Mouse (Mus musculus) spleen, postnatal 4 days (tissue): ENCODE data around the gene Ndufaf2.

Source experiments
- DNase-seq, 2 experiments: peaks; one replicate each; pipeline ENCODE4 v3.0.0; 2022; ENCODE audit warnings: low spot score in 2 of 2

The Ndufaf2 gene

DNA sequence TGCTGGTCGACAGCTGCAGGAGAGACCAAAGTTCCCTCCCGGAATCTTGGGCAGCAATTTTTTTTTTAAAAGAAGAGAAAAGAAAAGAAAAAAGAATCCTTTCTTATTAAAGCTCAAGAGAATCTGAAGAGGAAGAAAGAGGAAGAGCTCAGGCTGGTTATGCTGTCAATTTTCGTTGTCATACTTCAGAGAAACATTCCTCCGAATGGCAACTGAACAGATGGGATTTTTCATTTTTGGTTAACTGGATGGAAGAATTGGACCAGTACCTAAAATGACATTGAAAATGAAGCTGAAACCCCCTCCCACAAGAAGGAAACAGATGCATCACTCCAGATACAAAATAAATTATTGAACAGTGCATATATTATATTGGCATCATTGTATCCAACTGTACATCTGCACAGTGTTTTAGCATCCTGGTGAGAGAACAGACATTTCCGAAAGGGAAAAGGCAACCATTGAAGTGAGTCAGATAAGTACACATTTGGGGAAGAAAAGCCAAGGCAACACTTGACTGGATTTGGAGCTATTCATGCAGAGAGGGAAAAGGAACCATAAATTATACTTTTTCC is 19.9 kb downstream of the Ndufaf2 start:
- DNase-seq: no peak

DNA sequence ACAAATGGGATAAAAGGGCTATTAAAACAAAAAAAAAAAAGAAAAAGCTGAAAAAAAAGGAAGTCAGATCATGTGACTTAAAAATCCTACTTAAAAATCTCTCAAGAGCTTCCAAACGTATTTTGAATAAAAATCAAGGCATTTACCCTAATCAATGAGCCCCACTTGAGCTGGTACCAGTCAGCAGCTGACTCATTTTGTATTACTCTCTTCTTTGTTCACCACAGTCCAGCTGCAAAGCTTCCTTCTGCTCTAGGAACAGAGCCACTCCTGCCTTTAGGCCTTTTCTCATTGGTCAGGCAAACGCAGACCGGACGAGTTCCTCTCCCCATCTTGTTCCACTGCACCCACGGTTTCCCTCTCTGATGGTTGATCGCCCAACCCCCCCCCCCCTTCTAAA is 22.8 kb downstream of the Ndufaf2 start:
- DNase-seq: no peak

DNA sequence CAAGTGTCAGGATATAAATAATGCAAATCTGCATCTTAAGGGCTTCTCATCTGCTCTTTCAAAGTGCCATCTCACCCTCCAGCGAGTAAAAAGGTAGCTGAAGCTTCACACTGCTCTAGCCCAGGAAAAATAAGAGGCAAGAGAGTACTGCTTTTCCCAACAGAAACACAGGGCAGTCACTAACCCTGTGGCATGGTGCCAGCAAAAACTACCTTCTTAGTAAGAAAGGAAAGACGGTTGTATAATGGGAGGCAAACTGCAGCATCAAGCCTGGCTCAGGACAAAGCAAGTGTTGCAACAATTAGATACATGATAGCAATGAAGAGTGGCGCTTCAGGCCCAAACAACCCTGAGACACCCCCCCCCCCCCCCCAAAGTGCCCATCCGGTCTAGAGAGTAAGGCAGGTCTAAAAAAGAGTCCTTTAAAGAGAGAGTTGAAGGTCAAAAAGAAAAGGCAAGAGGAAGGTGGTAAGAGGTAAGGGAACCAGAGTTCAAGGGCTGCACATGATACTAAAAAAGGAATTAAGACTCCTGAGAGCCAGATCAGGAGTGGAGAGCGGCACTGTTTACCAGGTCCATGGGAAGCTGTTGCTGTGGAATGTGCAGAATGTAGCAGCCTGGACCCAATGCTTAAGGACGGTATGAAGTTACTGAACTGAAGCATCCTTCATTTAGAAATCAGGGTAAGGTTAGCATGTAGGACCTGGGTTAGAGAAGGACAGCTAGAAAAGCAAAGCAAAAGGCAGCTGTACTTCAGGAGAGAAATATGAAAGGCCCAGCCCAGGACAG is 26.2 kb downstream of the Ndufaf2 start:
- peak in 1 of 2 experiments; percentile 24 for DNase-seq

DNA sequence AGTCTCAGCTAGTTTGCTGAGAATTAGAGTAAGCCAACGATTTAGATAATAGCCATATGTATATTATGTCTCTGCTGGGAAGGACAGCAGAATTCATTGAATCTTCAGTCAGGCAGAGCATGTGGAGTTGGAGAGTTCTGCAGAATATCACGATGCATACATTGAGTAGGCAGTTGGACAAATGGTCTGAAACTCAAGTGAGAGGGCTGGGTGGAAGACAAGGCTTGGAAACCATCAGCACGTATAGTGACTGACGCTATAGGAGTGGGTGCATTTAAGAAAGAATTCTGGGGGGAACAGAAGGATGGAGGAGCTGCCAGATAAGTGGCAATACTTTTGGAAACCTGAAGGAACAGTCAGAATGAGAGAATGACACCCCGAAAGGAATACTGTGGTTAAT is 27.7 kb downstream of the Ndufaf2 start:
- DNase-seq: no peak

DNA sequence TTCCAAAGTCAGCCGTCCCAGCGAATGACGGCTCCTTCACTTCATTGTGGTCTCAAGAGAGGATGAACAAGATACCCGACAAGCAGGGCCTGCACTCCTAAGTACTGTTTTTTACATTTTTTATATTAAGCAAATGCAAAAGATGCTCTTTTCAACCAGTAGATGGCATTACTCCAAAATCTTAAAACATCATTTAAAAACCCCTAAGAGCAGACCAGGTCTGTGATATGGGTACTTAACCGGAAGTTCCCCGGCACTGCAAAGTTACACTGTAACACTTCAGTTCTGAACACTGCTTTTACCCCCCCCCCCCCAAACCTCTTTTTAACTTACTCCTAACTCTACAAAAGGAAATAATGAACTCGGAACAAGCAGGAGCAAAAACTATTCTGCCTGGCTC is 29.4 kb downstream of the Ndufaf2 start:
- no peak for DNase-seq

DNA sequence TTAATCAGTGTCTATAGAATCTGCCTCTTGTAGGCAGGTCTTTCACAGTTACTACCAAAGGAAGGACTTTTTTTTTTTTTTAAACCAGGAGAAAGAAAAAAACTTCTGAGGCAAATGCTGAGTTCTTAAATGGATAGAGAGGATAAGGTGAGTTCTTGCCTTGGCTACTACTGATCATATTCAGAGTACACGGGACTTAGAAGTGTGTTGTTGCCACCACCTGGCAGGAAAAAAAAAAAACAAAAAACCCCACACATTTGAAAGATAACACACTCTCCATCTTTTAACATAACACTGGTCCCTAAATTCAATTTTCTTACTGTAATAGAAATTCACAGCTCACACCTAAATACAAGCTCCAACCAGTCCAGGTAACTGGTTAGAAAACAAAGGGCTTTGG is 30.5 kb downstream of the Ndufaf2 start:
- DNase-seq: no peak

DNA sequence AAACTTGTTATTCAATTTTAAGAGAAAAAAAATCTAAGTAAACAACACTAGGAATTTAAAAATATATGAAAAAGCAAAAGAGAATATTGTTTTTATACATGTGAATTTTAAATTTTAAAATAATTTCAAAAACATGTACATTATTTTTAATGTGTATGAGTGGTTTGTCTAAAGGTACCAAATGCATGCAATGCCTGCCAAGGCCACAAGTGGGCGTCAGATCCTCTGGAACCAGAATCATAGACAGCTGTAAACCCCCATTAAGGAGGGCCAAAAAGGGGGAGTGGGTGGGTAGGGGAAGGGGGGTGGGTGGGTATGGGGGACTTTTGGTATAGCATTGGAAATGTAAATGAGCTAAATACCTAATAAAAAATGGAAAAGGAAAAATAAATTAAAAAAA is 31.3 kb downstream of the Ndufaf2 start:
- peak; percentile 25 to 66 for DNase-seq

DNA sequence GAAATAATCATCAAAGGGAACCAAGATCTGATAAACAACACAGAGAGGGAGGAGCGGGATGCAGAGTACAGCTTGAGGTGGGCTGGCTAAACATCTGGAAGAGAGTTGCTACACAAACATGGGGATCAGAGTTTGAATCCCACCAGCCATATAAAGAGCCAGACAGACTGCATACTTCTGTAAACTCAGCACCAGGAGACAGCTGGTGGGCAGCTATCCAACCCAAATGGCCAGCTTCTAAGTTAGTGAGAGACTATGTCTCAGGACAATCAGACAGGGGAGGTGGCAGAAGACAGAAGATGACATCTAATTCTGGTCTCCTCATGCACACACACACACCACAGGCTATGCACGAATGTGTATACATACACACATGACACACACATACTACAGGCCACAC is 32.2 kb downstream of the Ndufaf2 start:
- DNase-seq: no peak

DNA sequence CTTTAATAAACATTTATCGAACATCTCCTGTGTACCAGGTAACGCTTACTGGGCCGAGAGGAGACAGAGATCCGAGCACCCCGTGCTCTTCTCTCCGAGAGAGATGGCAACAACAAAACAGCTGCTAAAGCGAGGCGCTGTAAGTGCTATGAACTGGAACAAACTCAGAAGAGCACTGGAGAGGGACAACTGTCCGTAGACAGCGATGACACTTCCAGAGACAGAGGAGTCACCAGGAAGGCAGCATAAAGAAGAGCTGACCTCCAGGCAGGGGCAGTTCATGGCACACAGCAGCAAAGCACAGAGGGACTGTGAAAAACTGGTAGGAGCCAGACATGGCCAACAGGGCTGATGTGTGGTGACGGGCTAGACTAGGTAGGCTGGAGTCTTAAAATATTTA is 34.3 kb downstream of the Ndufaf2 start:
- DNase-seq: no peak

DNA sequence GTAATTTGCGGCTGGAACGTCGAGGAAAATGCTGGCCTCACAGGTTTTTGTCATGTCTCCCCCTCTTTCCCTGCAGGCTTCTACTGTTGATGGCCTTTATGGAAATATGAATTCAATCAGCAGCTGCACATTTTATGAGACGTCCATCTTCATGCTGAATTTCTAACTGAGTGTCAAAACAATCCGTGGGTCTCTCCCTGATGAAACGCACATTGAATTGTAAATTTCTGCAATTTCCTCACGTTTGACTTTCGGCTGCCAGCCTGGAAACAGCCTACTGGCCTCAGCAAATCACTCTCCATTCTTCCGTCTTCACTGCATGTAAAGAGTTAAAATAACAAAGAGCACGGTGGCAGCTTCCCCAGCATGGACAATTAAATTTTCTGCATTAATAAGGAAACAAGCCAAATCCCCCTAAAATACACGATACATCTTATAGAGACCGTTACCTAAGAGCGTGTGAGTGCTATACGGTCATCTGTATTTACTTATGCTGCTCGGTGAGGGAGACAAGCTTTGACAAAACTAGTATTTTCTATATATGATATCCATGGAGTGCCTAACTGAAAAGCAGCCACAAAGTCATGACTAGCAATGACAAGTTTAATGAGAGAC is 35.2 kb downstream of the Ndufaf2 start:
- no peak for DNase-seq

DNA sequence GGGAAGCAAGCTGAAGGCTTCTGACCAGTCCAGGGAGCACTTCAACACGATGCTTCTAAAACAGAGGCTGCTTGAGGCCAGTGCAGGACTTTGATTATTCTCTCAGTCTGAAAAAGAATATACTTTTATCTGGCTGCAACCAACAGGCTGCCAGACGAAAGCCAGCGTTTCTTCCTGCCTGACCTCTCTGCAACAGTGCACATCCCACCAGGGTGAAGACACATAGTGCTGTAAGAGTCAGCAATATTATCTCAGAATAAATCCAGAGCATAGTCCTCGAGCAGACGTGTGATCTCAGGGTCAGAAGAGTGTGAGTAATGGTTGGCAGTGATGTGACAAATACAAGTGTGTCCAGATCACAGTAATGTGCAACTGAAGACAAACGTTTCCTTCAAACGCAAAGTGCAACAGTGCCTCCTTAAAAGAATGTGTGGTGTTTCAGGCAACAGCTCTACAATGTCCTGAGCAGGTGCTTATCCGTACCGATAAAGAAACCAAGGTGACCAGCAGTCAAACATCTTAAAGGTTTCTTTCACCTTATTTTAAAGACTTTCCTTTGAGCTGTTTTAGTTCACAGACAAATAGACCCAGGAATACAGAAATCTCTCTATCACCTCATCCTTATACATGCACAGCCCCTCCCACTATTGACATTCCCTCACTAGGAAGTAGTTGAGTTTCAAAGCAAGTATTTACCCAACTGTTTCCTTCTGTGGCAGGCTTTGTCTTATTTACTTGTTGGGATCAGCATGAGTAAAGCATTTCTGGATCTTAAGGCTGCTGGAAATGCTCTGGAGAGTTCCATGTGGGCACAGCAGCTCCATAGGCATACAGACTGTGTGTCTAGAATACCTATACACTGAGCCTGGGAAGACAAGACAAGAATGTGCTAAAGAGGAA is 38.8 kb downstream of the Ndufaf2 start:
- no peak for DNase-seq

DNA sequence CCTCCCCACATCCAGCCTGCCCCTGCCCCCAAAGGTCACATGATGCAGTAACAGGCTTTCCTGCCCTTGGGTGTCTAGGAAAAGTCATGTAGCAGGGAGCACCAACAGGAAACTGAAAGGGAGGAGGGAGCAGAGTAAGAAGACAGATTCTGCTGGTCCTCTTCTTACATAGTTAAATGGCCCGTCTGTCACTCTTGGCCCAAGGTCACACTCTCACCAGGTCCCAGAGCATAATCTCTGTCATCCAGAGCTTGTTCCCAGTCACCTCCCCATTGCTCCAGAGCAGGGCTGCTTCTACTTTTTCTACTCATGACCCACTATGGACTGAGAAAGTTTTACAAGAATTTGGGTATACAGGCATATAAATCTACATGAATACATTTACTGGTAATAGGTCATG is 40.2 kb downstream of the Ndufaf2 start:
- no peak for DNase-seq

DNA sequence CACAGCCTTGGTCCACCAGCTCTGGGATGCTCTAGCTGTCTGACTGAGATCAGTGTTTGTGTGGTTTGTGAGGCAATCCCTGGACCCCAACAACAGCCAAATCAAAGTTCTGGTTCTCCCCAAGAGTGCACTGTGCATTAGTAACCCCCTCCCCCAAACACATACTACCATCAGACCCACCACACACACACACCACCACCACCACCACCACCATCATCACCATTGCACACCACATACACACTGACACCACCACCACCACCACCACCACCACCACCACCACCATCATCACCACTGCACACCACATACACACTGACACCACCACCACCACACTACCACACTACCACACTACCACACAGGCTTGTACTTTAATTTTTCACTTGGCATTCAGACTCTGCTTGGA is 40.8 kb downstream of the Ndufaf2 start:
- DNase-seq: no peak

DNA sequence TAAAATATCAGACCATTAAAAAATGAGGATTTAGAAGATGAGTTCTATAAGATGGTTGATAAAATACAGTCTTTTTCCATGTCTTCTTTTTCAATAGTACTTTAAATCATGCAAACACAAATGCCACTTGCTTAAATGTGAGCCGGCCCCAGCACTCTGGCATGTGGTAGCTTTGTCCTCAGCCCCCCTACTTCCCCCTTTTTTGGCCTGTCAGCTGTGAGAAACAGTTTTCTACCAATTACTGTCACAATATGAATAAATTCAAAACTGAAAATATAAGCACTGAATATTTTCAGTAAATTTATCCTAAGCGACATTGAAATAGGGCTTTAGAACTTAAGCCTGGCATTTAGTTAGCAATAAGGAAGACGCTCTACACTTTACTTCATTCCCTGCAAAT is 44.2 kb downstream of the Ndufaf2 start:
- DNase-seq: no peak

DNA sequence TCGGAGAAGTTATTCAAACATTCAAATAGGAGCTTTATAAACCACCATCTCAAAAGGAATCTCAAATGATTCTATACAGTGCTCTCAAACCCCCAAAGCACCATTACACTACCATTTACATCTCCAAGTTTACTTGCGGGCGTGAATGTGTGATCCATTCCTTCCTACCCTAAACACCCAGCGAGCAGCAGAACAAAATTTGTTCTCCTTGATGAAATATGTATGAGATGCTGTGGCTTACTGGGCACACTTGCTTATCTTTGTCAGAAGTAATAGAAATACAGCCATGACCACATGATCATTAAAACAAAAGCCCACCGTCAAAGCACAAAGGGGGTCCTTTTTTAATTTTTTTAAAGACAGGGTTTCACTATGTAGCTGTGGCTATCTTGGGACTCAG is 44.9 kb downstream of the Ndufaf2 start:
- DNase-seq: no peak

DNA sequence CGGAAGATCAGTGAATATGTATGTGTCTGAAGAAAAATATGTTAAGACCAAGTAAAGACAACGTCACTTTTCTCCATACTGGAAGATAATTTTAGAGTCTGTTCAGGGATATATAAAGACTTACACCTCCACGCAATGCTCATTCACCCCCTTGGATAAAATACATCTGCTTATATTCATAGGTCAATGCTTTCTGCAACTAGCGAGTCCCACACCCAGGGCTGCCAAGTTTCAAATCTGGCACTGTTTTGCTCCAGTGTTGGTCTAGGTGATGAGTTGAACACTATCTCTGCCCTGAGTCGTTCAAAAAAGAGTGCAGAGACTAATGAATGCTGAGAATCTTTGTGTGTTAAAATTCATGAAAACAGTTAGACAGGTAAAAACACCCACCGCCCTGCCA is 47.5 kb downstream of the Ndufaf2 start:
- DNase-seq: no peak

DNA sequence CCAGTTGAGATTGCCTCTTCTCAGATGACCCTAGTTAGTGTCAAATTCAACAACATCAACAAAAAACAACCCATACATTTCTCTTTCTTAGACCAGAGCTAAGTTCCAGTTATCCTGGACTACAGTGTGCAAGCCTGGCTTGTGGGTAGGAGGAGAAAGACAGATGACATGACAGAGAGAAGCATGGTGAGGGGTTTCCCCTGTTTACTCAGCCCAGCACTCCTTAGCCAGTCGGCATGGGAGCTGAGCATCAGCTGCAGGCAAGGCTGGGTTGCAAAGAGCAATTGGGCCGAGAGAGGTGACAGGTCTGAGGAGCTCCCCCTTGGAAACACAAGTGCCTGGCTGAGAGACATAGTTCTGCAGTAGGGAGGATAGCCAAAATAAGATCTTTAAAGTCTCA is 57.7 kb downstream of the Ndufaf2 start:
- DNase-seq: no peak

DNA sequence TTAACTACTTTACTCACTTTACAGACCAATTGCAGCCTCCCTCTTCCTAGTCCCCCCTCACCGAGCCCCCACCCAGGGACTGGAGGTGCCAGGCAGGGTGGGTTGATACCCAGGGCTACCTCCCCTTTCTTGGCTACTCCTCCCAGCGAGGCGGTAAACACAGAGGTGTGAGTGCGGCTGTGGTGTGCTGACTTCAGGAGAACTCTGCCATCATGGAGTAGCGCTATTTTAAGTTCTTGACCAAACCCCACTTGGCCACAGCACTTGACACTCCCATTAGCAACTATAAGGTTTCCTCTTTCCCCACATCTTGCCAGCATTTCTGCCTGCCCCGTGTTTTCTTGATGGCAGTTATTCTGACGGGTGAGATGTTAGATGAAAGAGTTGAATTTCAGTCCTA is 62.0 kb downstream of the Ndufaf2 start:
- DNase-seq: no peak

DNA sequence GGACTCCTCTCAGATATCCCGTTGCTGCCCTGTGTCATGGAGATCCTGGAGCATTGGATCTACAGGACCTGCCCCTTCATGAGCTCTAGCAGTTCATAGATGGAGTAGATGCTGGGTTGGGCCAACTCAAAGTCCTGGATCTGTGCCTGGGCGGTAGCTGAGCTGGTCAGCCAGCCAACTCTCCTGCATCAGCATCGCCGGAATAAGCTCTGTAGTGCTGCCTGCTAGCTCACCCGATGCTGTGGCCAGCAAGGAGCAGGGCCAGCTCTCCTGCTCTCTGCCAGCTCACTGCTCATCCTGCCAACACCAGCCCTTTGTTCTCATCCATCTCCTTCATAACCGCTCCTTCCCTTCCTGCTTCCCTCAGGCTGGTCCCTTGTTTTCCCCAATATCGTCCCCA is 62.8 kb downstream of the Ndufaf2 start:
- DNase-seq: no peak

DNA sequence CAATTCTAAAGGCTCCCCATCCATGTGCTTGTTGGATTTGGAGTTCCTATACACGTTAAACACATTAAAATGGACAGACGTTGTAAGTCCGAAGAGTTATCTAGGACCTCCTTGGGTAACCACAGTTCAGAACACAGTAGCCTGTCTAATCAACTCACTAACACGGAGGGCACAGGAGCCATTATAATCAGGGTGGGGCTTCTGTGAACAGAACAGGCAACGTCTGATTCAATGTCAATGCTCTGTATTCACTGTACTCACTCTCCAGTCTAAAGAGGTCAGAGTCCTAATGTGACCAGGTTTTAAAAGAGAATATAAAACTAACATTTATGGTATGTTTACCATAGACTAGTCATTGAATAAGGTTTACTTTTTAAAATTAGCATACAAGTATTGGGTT is 63.7 kb downstream of the Ndufaf2 start:
- DNase-seq: no peak

DNA sequence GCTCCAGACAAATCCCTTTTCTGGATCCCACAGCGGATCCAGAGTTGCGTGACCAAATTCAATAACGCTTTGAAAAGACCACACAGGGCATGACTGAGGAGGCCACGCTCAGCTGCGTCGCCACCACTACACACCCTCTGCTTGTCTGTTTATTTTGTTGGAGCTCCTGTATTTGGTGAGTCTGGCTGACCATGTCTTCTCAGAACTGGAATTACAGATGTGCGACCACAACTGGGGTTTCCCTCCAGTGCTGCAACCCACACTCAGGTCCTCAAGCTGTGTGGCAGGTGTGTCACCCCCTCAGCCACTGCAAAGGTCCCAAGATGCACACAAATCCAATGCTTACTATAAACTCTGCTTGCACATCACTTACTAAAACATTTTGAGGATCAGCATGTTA is 66.1 kb downstream of the Ndufaf2 start:
- no peak for DNase-seq

DNA sequence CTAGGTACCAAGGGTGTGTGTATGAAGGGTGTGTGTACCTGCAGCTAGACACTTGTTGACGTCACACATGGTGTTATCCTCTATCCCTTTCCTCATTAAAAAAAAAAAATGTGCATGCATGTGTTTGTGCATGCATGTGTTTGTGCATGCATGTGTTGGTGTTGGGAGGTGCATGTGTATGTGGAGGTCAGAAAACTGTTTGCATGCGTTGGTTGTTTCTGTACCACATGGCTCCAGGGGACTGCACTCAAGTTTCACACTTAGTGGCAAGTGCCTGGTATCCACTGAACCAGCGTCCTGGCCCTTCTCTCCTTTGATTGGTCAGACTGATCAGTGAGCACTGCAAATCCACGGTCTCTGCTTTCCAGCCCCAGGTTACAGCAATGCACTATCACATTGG is 71.7 kb downstream of the Ndufaf2 start:
- DNase-seq: no peak
